Mouse (Mus musculus) CH12.LX (cell line): ENCODE data around the gene Tmem56. TPM values are rescaled to one million over a fixed set of nuclear protein-coding genes. Genes with fewer than 3 reads are reported as not detected.

Experiments
- DNase-seq: peaks from one replicate; pipeline ENCODE4 v3.0.0-alpha.2; 2013; ENCODE audit errors: extremely low read depth
- H3K27ac ChIP-seq: 2 replicates; pipeline ENCODE4 v1.5.1; 2012; ENCODE audit warnings: low read depth, mild to moderate bottlenecking, control low read depth, moderate library complexity; ENCODE audit not compliant: insufficient read depth
- H3K27me3 ChIP-seq: replicated peaks from 2 replicates; pipeline ENCODE3; 2012; ENCODE audit warnings: inconsistent platforms
- H3K36me3 ChIP-seq, 2 experiments: replicated peaks in 1 of 2; 2 replicates each; pipeline versions ENCODE3 to v1.6.1; 2012; ENCODE audit warnings: inconsistent platforms in 1 of 2, low read length in 1 of 2, mild to moderate bottlenecking in 1 of 2, mixed read lengths in 1 of 2, moderate library complexity in 1 of 2; ENCODE audit not compliant: control insufficient read depth in 1 of 2, insufficient read depth in 1 of 2
- H3K4me1 ChIP-seq, 2 experiments: 2 replicates each; pipeline ENCODE4 v1.6.1; 2012; ENCODE audit warnings: inconsistent platforms in 1 of 2, moderate library complexity in 1 of 2; ENCODE audit not compliant: insufficient read depth in 2 of 2, control insufficient read depth in 1 of 2
- H3K4me2 ChIP-seq: 2 replicates; pipeline ENCODE4 v1.6.1; 2012; ENCODE audit warnings: low read depth, mild to moderate bottlenecking, control low read depth; ENCODE audit not compliant: poor library complexity, insufficient read depth, severe bottlenecking
- H3K4me3 ChIP-seq, 3 experiments: fragments of 150-350 bp in 1 of 3; sonication (generic) in 1 of 3; replicated peaks in 1 of 3; 2 replicates each; pipeline versions ENCODE3 to v1.5.1; 2011 to 2012; ENCODE audit warnings: low read depth in 2 of 3, low read length in 2 of 3, mild to moderate bottlenecking in 2 of 3, moderate library complexity in 2 of 3, control low read depth in 1 of 3, improper control_type of control experiment in 1 of 3, inconsistent platforms in 1 of 3, mixed read lengths in 1 of 3; ENCODE audit not compliant: poor library complexity in 1 of 3
- H3K79me2 ChIP-seq: replicated peaks from 2 replicates; pipeline ENCODE4 v1.6.1; 2012; ENCODE audit warnings: mild to moderate bottlenecking, moderate library complexity; ENCODE audit not compliant: control insufficient read depth, poor library complexity, insufficient read depth, severe bottlenecking; ENCODE audit errors: extremely low read depth
- H3K9ac ChIP-seq: 2 replicates; pipeline ENCODE4 v1.6.1; 2012; ENCODE audit warnings: low read depth, mild to moderate bottlenecking, control low read depth, moderate library complexity; ENCODE audit not compliant: insufficient read depth
- H3K9me3 ChIP-seq: replicated peaks from 2 replicates; pipeline ENCODE3; 2012; ENCODE audit warnings: low read length, inconsistent platforms, mixed read lengths
- CHD1 ChIP-seq: IDR thresholded peaks from 2 replicates; pipeline ENCODE4 v1.6.1; 2012; ENCODE audit warnings: low read depth, low read length, improper control_type of control experiment, inconsistent platforms
- CHD2 ChIP-seq: IDR thresholded peaks from 2 replicates; pipeline ENCODE4 v1.6.1; 2011; ENCODE audit warnings: low read length, improper control_type of control experiment
- CTCF ChIP-seq, 2 experiments: IDR thresholded peaks in 1 of 2; conservative IDR thresholded peaks in 1 of 2; 2 replicates each; pipeline ENCODE4 v1.5.1; 2011 to 2012; ENCODE audit warnings: low read depth in 2 of 2, low read length in 2 of 2, improper control_type of control experiment in 1 of 2, inconsistent platforms in 1 of 2, mild to moderate bottlenecking in 1 of 2, moderate library complexity in 1 of 2
- ELF1 ChIP-seq: IDR thresholded peaks from 2 replicates; pipeline ENCODE4 v1.6.1; 2014; ENCODE audit warnings: low read depth, mild to moderate bottlenecking, inconsistent platforms, low read length, improper control_type of control experiment
- GABPA ChIP-seq: IDR thresholded peaks from 2 replicates; pipeline ENCODE4 v1.6.1; 2012; ENCODE audit warnings: low read depth, low read length, improper control_type of control experiment, inconsistent platforms; ENCODE audit not compliant: insufficient replicate concordance
- JUN ChIP-seq: IDR thresholded peaks from 2 replicates; pipeline ENCODE4 v1.6.1; 2011; ENCODE audit warnings: low read depth, mild to moderate bottlenecking, low read length, improper control_type of control experiment, moderate library complexity; ENCODE audit not compliant: insufficient read depth
- KAT2A ChIP-seq: IDR thresholded peaks from 2 replicates; pipeline ENCODE4 v1.6.1; 2012; ENCODE audit warnings: low read length, improper control_type of control experiment, inconsistent platforms; ENCODE audit not compliant: insufficient replicate concordance
- MAFK ChIP-seq: IDR thresholded peaks from 2 replicates; pipeline ENCODE4 v1.6.1; 2011; ENCODE audit warnings: low read length, improper control_type of control experiment; ENCODE audit not compliant: insufficient replicate concordance
- MAX ChIP-seq: IDR thresholded peaks from 2 replicates; pipeline ENCODE4 v1.6.1; 2011; ENCODE audit warnings: low read length, improper control_type of control experiment
- MAZ ChIP-seq: IDR thresholded peaks from 2 replicates; pipeline ENCODE4 v1.6.1; 2012; ENCODE audit warnings: low read depth, mild to moderate bottlenecking, inconsistent platforms, low read length, improper control_type of control experiment, moderate library complexity
- MXI1 ChIP-seq: IDR thresholded peaks from 2 replicates; pipeline ENCODE4 v1.6.1; 2011; ENCODE audit warnings: mild to moderate bottlenecking, low read depth, low read length, improper control_type of control experiment
- PAX5 ChIP-seq: IDR thresholded peaks from 2 replicates; pipeline ENCODE4 v1.6.1; 2012; ENCODE audit warnings: low read length, inconsistent platforms, mixed read lengths
- POLR2A ChIP-seq: IDR thresholded peaks from 2 replicates; pipeline ENCODE4 v1.6.1; 2011; ENCODE audit warnings: low read depth, mild to moderate bottlenecking, improper control_type of control experiment, low read length
- RAD21 ChIP-seq: IDR thresholded peaks from 2 replicates; pipeline ENCODE4 v1.6.1; 2011; ENCODE audit warnings: low read depth, mild to moderate bottlenecking, low read length, improper control_type of control experiment, moderate library complexity
- RCOR1 ChIP-seq: conservative IDR thresholded peaks from 2 replicates; pipeline ENCODE4 v1.6.1; 2012; ENCODE audit warnings: low read depth, mild to moderate bottlenecking, inconsistent platforms, low read length, improper control_type of control experiment
- SIN3A ChIP-seq: IDR thresholded peaks from 2 replicates; pipeline ENCODE4 v1.6.1; 2012; ENCODE audit warnings: low read length, improper control_type of control experiment, inconsistent platforms
- TBP ChIP-seq: conservative IDR thresholded peaks from 2 replicates; pipeline ENCODE4 v1.6.1; 2011; ENCODE audit warnings: low read depth, low read length, improper control_type of control experiment
- UBTF ChIP-seq: IDR thresholded peaks from 2 replicates; pipeline ENCODE4 v1.6.1; 2012; ENCODE audit warnings: low read depth, mild to moderate bottlenecking, inconsistent platforms, low read length, improper control_type of control experiment, moderate library complexity
- USF1 ChIP-seq: IDR thresholded peaks from 2 replicates; pipeline ENCODE4 v1.6.1; 2014; ENCODE audit warnings: low read depth, mild to moderate bottlenecking, inconsistent platforms, low read length, improper control_type of control experiment
- ZC3H11A ChIP-seq: IDR thresholded peaks from 2 replicates; pipeline ENCODE4 v1.6.1; 2012; ENCODE audit warnings: low read depth, mild to moderate bottlenecking, inconsistent platforms, low read length, improper control_type of control experiment
- ZMIZ1 ChIP-seq: IDR thresholded peaks from 2 replicates; pipeline ENCODE4 v1.6.1; 2012; ENCODE audit warnings: low read depth, mild to moderate bottlenecking, inconsistent platforms, low read length, improper control_type of control experiment
- ZNF384 ChIP-seq: IDR thresholded peaks from 2 replicates; pipeline ENCODE4 v1.6.1; 2012; ENCODE audit warnings: low read depth, low read length, improper control_type of control experiment, inconsistent platforms
- dilution Hi-C: fragments of 300-500 bp; cut with MboI; formaldehyde crosslinking; loops from 2 replicates; pipeline ENCODE4 v1.14.3; 2020; ENCODE audit warnings: low sequenced_read_pairs; ENCODE audit not compliant: extremely low pct_unique_long_range_greater_than_20kb, extremely low pct_ligation_motif_present
- in situ Hi-C: fragments of 300-500 bp; cut with MboI; formaldehyde crosslinking; loops from 3 replicates; pipeline ENCODE4 v1.14.3; 2019; ENCODE audit warnings: low sequenced_read_pairs, low pct_ligation_motif_present, low pct_unique_long_range_greater_than_20kb, mixed read lengths
- polyA plus RNA-seq: library from polyadenylated mRNA; unstranded; fragments of >175 nt; gene quantifications from 2 replicates; pipeline ENCODE4 v1.2.1, GENCODE M21; 2012; ENCODE audit warnings: low read depth; ENCODE audit not compliant: insufficient read length
- total RNA-seq, 2 experiments: library from RNA; depleted of rRNA; stranded (reverse); fragments of 300-350 nt in 1 of 2; fragments of >200 nt in 1 of 2; gene quantifications; 2 replicates each; pipeline ENCODE4 v1.2.3; 2012 to 2014

Tmem56 gene
- total and polyA plus RNA-seq, 3 experiments: not detected

- Histone ChIP-seq H3K36me3 (peaks cover 0 to 45% of the 10 kb centered on the region in 2 experiments), H3K27ac (no peak overlapping the region), H3K27me3 (no peaks in the 10 kb centered on the region), H3K9ac (no peak overlapping the region), H3K4me3 (no peak overlapping the region), H3K4me2 (no peak overlapping the region), H3K4me1 (no peaks in the 10 kb centered on the region), H3K79me2 (no peaks in the 10 kb centered on the region), H3K9me3 (no peaks in the 10 kb centered on the region)
- dilution Hi-C loops (no loop called here), in situ Hi-C loops (loop anchor here (25.0 kb wide), 1 partner anchor 397 kb away; the partner anchor contains the start of gene F3)
- DNase-seq: no peak
- no peak for TF ChIP-seq ELF1
Measured at GRCm38 (mm10) chr3:121315498-121315897, 32.6 kb upstream of the Tmem56 start.

GRCm38 (mm10) chr3:121314149-121314548, 31.3 kb upstream of the Tmem56 start:
- no peaks in the 10 kb centered on the region for H3K4me1 ChIP-seq
- no peak for DNase-seq
- H3K27ac ChIP-seq: no peak overlapping the region
- in situ Hi-C loops (loop anchor here (25.0 kb wide), 1 partner anchor 398 kb away; the partner anchor contains the start of gene F3), dilution Hi-C loops (no loop called here)
- H3K79me2 ChIP-seq: no peaks in the 10 kb centered on the region
- peaks cover 0 to 46% of the 10 kb centered on the region in 2 experiments for H3K36me3 ChIP-seq
- TF ChIP-seq ZNF384 (no peak), RAD21 (no peak), MAZ (no peak), ELF1 (no peak), CHD2 (no peak), ZMIZ1 (no peak), MXI1 (no peak), MAX (no peak), GABPA (no peak), JUN (no peak), ZC3H11A (no peak), CTCF (conservative IDR thresholded peaks at IDR 0.05 in 1 of 2, IDR thresholded peaks at IDR 0.05 in 1 of 2; ENCODE audit: low read depth in 2 of 2, low read length in 2 of 2) (no peak)
- no peaks in the 10 kb centered on the region for H3K27me3 ChIP-seq
- no peak overlapping the region for H3K4me2 ChIP-seq
- no peaks in the 10 kb centered on the region for H3K9me3 ChIP-seq
- no peak overlapping the region for H3K9ac ChIP-seq
- H3K4me3 ChIP-seq: no peak overlapping the region

GRCm38 (mm10) chr3:121312979-121313378, 30.1 kb upstream of the Tmem56 start:
- dilution Hi-C loops: no loop called here
- Histone ChIP-seq H3K27me3 (no peaks in the 10 kb centered on the region), H3K79me2 (no peaks in the 10 kb centered on the region)
- TF ChIP-seq CTCF (conservative IDR thresholded peaks at IDR 0.05 in 1 of 2, IDR thresholded peaks at IDR 0.05 in 1 of 2; ENCODE audit: low read depth in 2 of 2, low read length in 2 of 2) (no peak), ZC3H11A (no peak), MAZ (no peak), RCOR1 (no peak), CHD2 (no peak), UBTF (no peak), TBP (no peak), CHD1 (no peak), SIN3A (no peak), PAX5 (no peak), MXI1 (no peak), USF1 (no peak), POLR2A (no peak), KAT2A (no peak), MAFK (no peak), RAD21 (no peak), MAX (no peak)
- TF ChIP-seq, all 38 proteins: peak for 0
- in situ Hi-C loops: loop anchor here (25.0 kb wide), 1 partner anchor 399 kb away; the partner anchor contains the start of gene F3
- Histone ChIP-seq H3K4me3 (no peak overlapping the region), H3K9me3 (no peaks in the 10 kb centered on the region), H3K4me1 (no peaks in the 10 kb centered on the region), H3K4me2 (no peak overlapping the region), H3K36me3 (peaks cover 0 to 49% of the 10 kb centered on the region in 2 experiments), H3K27ac (no peak overlapping the region), H3K9ac (no peak overlapping the region)
- DNase-seq: no peak
